Mouse (Mus musculus) mature B cell (primary cell): ENCODE results near the gene Syt12.
"Not testable (repeated sequence)": the region's sequence is repeated elsewhere in the genome, so short reads cannot be mapped to it uniquely, and the experiment has no call there.

Experiments used
- in situ Hi-C: fragments of 300-500 bp; cut with MboI; formaldehyde crosslinking; loops from 2 replicates; pipeline ENCODE4 v1.14.3; 2019

Syt12 gene

GRCm38 (mm10) chr19:4491080-4491695 is 13.9 kb upstream of the Syt12 start:
- in situ Hi-C loops = no loop called here

DNA sequence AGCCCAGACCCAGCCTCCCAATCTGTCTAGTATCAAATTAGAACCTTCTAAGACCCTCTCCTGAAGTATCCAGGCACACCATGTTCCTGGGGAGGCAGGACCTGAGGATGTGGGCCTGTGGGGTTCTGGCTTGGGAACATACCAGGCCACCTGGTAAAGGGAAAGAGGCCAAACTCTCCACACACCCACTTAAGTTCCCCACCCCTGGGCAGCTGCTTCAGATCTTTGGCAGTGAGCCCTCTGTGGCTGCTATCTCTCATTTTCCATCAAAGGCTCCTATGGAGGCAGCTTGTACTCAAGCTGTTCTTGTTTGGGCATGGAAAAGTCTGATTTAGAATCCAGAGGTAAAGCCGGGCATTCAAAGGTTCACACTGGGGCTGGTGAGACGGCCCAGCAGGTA is 10.6 kb upstream of the Syt12 start:
- in situ Hi-C loops = no loop called here

DNA sequence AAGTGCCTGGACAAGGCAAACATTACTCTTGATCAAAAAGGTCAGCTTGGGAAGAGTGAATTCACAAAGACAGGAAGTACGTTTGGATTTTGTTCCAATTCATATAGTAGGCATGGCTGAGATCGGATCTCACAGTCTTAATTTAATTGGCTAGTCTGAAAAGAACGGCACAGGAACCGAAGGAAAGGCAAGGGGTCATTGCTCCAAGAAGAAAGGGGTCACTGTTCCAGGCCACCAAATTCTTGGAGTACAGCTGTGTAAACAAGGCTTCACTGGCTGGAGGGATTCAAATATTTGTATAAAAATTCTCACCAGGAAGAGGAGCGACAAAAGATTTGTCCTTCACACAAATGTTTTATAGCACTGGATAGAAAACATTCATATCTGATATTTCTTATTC is 7.8 kb upstream of the Syt12 start:
- in situ Hi-C loops = no loop called here

DNA sequence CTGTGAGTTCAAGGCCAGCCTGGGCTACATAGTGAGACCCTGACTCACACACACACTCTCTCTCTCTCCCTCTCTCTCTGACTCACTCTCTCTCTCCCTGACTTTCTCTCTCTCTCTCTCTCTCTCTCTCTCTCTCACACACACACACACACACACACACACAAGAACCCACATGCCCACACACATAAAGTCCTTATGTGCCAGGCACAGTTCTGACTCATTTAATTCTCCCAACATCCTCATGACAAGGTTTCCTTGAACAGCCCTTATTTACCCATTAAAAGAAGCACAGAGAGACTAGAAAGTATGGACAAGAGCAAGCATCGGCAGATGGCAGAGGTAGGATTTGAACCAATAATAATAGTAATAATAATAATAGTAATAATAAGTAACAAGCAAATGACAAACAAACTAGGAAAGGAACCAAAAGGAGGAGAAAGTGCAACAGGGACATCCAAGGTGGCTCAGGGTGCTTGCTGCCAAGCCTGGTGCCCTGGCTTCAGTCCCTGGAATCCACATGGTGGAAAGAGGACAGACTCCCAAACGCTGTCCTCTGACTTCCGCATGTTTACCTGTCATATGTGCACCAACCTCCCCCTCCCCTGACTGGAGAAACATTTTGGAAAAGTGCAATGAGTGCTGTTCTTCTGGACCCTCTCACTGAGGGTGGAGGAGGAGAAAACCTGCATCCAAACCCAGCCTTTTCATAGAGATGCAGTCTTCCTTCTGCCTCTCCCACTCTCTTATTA is 5.0 kb upstream of the Syt12 start:
- in situ Hi-C loops = no loop called here

DNA sequence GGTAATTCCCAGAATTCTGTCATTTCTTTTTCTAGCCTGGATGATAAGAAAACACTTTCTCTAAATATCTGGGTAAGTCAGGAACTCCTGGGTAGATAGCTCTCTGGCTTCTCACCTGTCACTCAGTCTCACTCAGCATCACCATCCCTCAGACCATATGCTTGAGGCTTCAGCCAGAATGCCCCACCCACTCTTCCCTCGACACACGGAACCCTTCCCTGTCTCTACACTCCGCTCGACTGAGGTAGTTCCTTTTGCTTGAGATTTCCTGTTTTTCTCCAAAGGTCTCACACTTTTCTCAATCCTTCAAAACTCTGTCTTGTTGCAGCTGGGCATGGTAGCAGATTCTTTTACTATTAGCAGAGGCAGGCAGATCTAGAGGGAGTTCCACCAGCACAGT is 4.1 kb upstream of the Syt12 start:
- in situ Hi-C loops = no loop called here

DNA sequence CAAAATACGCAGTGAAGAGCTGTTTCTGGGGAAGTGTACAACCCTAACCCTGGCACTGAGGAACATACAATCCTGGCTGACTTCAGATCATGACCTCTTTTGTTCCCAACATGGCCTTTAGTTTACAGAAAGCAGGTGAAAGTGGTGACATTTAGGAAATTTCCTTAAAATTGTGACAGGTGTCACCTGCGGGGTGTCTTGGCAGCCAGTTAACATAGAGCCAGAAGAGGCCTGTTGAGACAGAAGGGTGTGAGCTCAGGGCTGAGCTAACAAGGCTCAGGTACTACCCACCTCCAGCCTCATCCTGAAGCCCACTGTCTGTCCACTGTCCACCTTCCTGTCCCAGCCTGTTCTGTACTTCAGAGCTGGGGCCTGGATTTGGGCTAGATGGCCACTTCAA is 2.8 kb upstream of the Syt12 start:
- in situ Hi-C loops = no loop called here

- in situ Hi-C loops = no loop called here
Measured at GRCm38 (mm10) chr19:4478190-4478516, 906 bp upstream of the Syt12 start.

GRCm38 (mm10) chr19:4476601-4477257 is 518 bp downstream of the Syt12 start:
- in situ Hi-C loops = no loop called here

GRCm38 (mm10) chr19:4475224-4475925 is 1.9 kb downstream of the Syt12 start:
- in situ Hi-C loops = no loop called here

DNA sequence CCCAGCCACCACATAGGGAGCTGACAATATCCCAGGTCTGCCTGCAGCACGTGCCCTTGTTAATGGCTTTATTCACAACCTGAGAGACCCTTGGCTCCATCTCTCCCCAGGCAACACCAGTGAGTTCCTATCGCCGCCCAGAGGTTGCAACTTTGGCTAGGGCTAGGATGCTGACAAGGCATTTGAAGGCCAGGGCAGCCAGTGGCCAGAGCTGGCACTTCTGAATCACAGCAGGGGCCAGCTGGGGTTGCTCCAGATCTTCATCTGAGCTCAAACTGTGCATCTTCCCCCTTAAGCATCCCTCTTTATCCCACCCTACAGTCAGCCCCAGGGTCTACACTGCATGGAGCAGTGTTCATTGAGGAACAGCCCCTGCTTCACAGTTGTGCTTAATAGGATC is 2.5 kb downstream of the Syt12 start:
- in situ Hi-C loops = no loop called here

- in situ Hi-C loops = no loop called here
Measured at GRCm38 (mm10) chr19:4473549-4473948, 3.7 kb downstream of the Syt12 start.

GRCm38 (mm10) chr19:4468363-4468762 is 8.9 kb downstream of the Syt12 start:
- in situ Hi-C loops = no loop called here

- in situ Hi-C loops = no loop called here
Measured at GRCm38 (mm10) chr19:4464666-4465065, 12.6 kb downstream of the Syt12 start.

- in situ Hi-C loops = no loop called here
Measured at GRCm38 (mm10) chr19:4461981-4462380, 15.3 kb downstream of the Syt12 start.

DNA sequence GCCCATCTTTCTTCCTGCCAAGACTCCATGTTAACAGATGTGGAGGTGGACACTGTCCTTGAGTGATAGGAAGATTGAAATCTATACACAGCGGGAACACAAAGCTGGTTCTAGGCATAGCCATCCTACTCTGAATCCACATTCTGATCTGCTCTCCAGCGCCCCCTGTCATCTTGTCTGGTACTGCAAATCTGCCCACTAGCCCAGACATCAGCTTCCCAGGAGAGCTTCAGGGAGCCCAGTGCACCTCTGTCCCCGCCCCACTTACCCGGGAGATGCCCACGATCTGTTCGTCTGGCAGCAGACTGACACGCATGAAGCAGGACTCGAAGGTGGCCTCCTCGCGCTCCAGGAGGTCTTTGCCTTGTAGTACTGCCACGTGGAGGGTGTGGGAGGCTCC is 21.0 kb downstream of the Syt12 start:
- in situ Hi-C loops = no loop called here

DNA sequence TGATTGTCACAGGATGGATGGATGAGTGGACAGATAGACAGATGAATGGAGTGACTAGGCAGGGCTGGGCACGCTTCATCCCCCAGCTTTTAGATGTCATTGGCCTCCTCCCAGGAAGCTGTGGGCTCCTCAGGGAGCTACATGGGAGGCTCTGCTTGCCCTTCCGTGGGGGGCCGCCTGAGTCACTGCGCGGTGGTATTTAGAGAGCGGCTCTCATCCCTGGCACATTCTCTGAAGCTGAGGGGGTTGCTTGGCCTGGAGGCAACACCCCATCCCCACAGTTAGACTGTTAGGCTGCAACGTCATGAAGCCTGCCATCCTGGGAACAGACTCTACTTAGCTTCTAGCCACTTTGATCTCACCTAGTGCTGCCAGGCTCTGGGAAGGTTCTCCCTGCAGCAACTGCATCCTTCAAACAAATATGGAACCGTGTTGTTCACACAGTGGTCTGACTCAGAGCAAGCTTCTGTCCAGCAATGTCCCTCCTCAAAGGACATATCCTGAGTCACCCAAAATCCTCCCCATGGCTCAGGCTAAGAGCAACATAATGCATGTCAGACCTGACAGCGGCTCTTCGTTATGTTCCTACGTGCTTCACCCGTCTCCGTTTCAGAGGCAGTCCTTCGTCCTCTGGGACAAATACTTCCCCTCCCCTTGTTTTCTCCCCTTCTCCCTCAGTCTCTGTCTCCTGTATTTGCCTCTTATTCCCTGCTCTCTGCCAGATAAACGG is 22.0 kb downstream of the Syt12 start:
- in situ Hi-C loops = no loop called here

DNA sequence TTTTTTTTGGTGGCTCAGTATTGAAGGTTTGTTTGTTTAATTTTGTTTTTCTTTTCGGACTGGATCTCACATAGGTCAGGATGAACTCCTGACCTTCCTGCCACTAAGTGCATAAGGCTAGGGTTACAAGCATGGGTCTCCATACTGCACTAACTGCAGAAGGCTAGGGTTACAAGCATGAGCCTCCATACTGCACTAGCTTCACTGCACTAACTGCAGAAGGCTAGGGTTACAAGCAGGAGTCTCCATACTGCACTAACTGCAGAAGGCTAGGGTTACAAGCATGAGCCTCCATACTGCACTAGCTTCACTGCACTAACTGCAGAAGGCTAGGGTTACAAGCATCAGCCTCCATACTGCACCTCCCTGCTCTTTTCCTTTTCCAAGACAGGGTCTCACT is 23.2 kb downstream of the Syt12 start:
- in situ Hi-C loops = not testable (repeated sequence)

DNA sequence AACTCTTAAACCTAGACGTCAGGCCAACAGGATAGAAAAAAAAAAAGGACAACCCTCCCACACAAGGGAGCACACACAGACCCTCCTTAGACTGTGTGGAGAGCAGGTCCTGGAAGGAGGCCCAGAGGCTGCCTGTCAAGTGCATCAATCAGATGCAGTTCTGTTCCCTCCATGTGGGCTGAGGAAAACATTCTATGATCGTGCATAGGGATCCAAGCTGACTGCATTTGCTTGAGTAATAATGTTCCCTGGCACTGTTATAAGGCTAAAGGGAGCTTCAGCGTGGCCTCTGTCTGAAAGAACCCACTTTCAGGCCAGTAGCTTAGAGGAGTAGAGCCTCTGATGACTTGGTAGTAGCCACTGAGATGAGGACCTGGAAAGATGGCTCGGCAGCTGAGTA is 24.7 kb downstream of the Syt12 start:
- in situ Hi-C loops = no loop called here

DNA sequence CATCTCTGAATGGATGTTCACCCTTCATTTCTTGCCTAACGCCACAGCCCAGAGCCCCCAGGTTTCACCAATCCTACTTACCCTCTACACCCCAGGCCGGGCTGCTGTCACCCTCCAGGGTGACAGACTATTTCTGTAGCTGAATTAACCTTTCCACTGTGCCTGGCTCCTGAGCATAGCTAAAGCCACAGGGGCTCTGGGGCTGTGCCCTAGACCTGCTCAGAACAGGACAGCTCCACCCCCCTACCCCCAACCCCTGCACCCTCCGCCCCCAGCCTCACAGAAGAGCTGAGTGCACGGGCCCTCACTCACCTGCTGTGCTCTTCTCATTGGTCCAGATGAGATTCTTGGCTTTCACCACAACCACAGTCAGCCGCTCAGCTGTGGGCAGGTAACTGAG is 25.3 kb downstream of the Syt12 start:
- in situ Hi-C loops = no loop called here

GRCm38 (mm10) chr19:4451098-4451497 is 26.1 kb downstream of the Syt12 start:
- in situ Hi-C loops = no loop called here

- in situ Hi-C loops = no loop called here
Measured at GRCm38 (mm10) chr19:4450666-4451065, 26.6 kb downstream of the Syt12 start.

- in situ Hi-C loops = no loop called here
Measured at GRCm38 (mm10) chr19:4449230-4449629, 28.0 kb downstream of the Syt12 start.
